Mouse (Mus musculus) left cerebral cortex, postnatal 25 days (tissue): ENCODE data around the gene Il17c. TPM values are rescaled to one million over a fixed set of nuclear protein-coding genes. Genes with fewer than 3 reads are reported as not detected.

Experiments used
- DNase-seq, 2 experiments: peaks; one replicate each; pipeline ENCODE4 v3.0.0; 2022; ENCODE audit warnings: low spot score in 2 of 2, mixed read lengths in 1 of 2
- intact Hi-C: fragments of 180-260 bp; cut with DNase I; formaldehyde crosslinking; loops from one replicate; pipeline ENCODE4 v1.15.1; 2025
- total RNA-seq, 2 experiments: library from RNA; stranded (reverse); gene quantifications; 2 replicates each; pipeline ENCODE4 v1.2.3; 2021

Gene Il17c
- not detected for total RNA-seq

GRCm38 (mm10) chr8:122421376-122422070 lies at the start of gene Il17c:
TSS of gene Il17c (plus strand) at chr8:122422020.
- no peak for DNase-seq
- intact Hi-C loops = no loop called here

- DNase-seq = no peak
- intact Hi-C loops = no loop called here
These were observed 46.5 kb upstream of the Il17c start for GRCm38 (mm10) chr8:122375320-122375719.

- no peak for DNase-seq
- intact Hi-C loops = loop anchor here (2.0 kb wide), 1 partner anchor 101 kb away; the partner anchor contains the start of genes Ctu2 and Rnf166
These were observed 46.0 kb upstream of the Il17c start for GRCm38 (mm10) chr8:122375751-122376364.

GRCm38 (mm10) chr8:122376365-122377231 lies 45.2 kb upstream of the Il17c start, which contains the start of gene Zc3h18:
TSS of gene Zc3h18 (plus strand) at chr8:122376609.
- intact Hi-C loops = loop anchor here (2.0 kb wide), 1 partner anchor 100 kb away; the partner anchor contains the start of genes Ctu2 and Rnf166
- DNase-seq = peak; percentile 99 to 100

- intact Hi-C loops = no loop called here
- no peak for DNase-seq
These were observed 38.8 kb upstream of the Il17c start for GRCm38 (mm10) chr8:122383039-122383438.

- intact Hi-C loops = no loop called here
- no peak for DNase-seq
These were observed 32.5 kb upstream of the Il17c start for GRCm38 (mm10) chr8:122389357-122389756.

- intact Hi-C loops = no loop called here
- DNase-seq = no peak
These were observed 31.1 kb upstream of the Il17c start for GRCm38 (mm10) chr8:122390758-122391157.

GRCm38 (mm10) chr8:122393717-122394116 lies 28.1 kb upstream of the Il17c start:
- intact Hi-C loops = no loop called here
- DNase-seq = no peak

GRCm38 (mm10) chr8:122395291-122395690 lies 26.5 kb upstream of the Il17c start:
- intact Hi-C loops = no loop called here
- no peak for DNase-seq

- DNase-seq = no peak
- intact Hi-C loops = no loop called here
These were observed 23.6 kb upstream of the Il17c start for GRCm38 (mm10) chr8:122398186-122398585.

GRCm38 (mm10) chr8:122405146-122405805 lies 16.5 kb upstream of the Il17c start:
- DNase-seq = no peak
- intact Hi-C loops = no loop called here

- no peak for DNase-seq
- intact Hi-C loops = no loop called here
These were observed 14.1 kb upstream of the Il17c start for GRCm38 (mm10) chr8:122407678-122408077.

- intact Hi-C loops = no loop called here
- no peak for DNase-seq
These were observed 7.5 kb upstream of the Il17c start for GRCm38 (mm10) chr8:122414311-122414710.

GRCm38 (mm10) chr8:122415554-122415953 lies 6.3 kb upstream of the Il17c start:
- intact Hi-C loops = no loop called here
- no peak for DNase-seq

GRCm38 (mm10) chr8:122419881-122420555 lies 1.8 kb upstream of the Il17c start:
- DNase-seq = peak; percentile 48 to 82

GRCm38 (mm10) chr8:122423217-122423616 lies 1.4 kb downstream of the Il17c start:
- intact Hi-C loops = no loop called here
- no peak for DNase-seq

More at GRCm38 (mm10) chr8:122419881-122420555, 1.8 kb upstream of the Il17c start:
- intact Hi-C loops = no loop called here

- intact Hi-C loops = no loop called here
- no peak for DNase-seq
These were observed 1.8 kb downstream of the Il17c start for GRCm38 (mm10) chr8:122423659-122424058.

GRCm38 (mm10) chr8:122426145-122426544 lies 4.3 kb downstream of the Il17c start:
- intact Hi-C loops = no loop called here

GRCm38 (mm10) chr8:122427607-122428006 lies 5.8 kb downstream of the Il17c start:
- intact Hi-C loops = no loop called here
- DNase-seq = no peak

More at GRCm38 (mm10) chr8:122426145-122426544, 4.3 kb downstream of the Il17c start:
- DNase-seq = no peak
